Mouse (Mus musculus): ENCODE measurements around the gene Slc12a7. TPM values are rescaled to one million over a fixed set of nuclear protein-coding genes. Genes with fewer than 3 reads are reported as not detected.

Slc12a7 gene
- polyA plus RNA-seq, 1 experiment from 2014 or later: 14.3 TPM

DNA sequence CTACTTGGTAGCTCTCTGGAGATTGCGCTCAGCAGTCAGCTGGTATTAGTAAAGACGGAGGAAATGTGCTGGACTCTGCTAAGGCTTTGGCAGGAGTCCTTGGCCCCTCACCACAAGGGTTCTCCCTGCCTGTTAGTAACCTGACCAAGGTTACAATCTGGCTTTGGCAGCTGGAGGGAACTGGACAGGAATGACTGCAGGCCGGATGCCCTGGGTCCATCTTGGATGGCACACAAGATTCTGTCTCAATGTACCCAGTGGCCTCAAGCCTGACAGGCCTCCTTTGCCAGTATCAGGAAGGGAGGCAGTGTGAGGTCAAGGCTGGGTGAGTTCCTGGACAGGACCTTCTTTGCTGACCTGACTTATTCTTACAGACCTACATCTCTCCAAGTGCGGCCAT is 59.3 kb downstream of the Slc12a7 start:
- Histone ChIP-seq H3K4me2 (no peak overlapping the region), H3K4me1 (no peaks in the 10 kb centered on the region), H3K9ac (no peak overlapping the region), H3K27ac (no peak overlapping the region), H3K36me3 (peaks cover 75% of the 10 kb centered on the region), H3K27me3 (no peaks in the 10 kb centered on the region), H3K4me3 (no peak overlapping the region), H3K9me3 (no peaks in the 10 kb centered on the region)
- ATAC-seq (ENCODE audit: insufficient number of reproducible peaks, low FRiP score, low TSS enrichment, low read depth): no peak
- 89% methylated on average over 4 of the region's 4 CpGs for WGBS

DNA sequence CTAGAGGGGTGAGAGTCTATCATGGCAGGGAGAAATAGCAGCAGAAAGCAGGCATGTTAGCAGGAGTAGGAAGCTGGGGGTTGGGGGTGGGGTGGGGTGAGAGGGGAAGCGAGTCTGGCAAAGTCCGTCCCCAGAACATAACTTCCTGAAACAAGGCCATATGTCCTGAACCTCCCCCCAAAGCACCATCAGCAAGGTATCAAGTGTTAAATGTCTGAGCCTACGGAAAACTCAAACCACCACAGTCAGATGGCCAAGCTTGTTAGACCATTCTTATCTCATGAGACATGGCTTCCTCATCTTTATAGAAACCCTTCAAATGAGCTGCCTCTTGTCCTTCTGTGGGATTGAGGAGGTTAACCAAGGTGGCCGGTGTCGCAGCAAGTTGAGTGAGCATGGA is 60.3 kb downstream of the Slc12a7 start:
- ATAC-seq (ENCODE audit: insufficient number of reproducible peaks, low FRiP score, low TSS enrichment, low read depth): no peak
- 80% methylated on average over 5 of the region's 5 CpGs for WGBS
- no peak overlapping the region for H3K4me3 ChIP-seq
- H3K4me1 ChIP-seq: no peaks in the 10 kb centered on the region
- H3K4me2 ChIP-seq: no peak overlapping the region
- no peak overlapping the region for H3K9ac ChIP-seq
- no peaks in the 10 kb centered on the region for H3K27me3 ChIP-seq
- no peaks in the 10 kb centered on the region for H3K9me3 ChIP-seq
- no peak overlapping the region for H3K27ac ChIP-seq
- peaks cover 76% of the 10 kb centered on the region for H3K36me3 ChIP-seq

DNA sequence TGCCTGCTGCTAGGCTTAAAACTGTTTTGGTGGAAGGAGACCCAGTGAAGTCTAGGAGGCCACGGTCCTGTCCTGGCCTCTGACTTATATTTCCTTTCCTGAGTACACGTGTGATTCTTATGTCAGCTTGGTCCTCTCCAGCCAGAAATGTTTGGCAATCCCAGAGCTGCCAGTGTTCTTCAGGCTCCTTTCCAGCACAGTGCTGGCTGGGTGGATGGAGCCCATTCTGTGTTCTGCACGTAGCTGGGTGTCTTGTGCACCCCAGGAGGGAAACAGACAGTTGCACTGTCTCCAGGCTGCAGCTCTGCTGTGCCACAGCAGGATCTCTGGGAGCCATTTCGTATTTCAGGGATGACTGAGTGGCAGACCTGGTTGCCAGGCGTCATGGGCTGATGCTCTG is 66.2 kb downstream of the Slc12a7 start:
- H3K4me2 ChIP-seq: no peak overlapping the region
- no peak overlapping the region for H3K9ac ChIP-seq
- peaks cover 86% of the 10 kb centered on the region for H3K36me3 ChIP-seq
- no peak for ATAC-seq (ENCODE audit: insufficient number of reproducible peaks, low FRiP score, low TSS enrichment, low read depth)
- H3K27ac ChIP-seq: no peak overlapping the region
- no peaks in the 10 kb centered on the region for H3K4me1 ChIP-seq
- no peak overlapping the region for H3K4me3 ChIP-seq
- no peaks in the 10 kb centered on the region for H3K9me3 ChIP-seq
- no peaks in the 10 kb centered on the region for H3K27me3 ChIP-seq
- WGBS: 82% methylated on average over 5 of the region's 5 CpGs

DNA sequence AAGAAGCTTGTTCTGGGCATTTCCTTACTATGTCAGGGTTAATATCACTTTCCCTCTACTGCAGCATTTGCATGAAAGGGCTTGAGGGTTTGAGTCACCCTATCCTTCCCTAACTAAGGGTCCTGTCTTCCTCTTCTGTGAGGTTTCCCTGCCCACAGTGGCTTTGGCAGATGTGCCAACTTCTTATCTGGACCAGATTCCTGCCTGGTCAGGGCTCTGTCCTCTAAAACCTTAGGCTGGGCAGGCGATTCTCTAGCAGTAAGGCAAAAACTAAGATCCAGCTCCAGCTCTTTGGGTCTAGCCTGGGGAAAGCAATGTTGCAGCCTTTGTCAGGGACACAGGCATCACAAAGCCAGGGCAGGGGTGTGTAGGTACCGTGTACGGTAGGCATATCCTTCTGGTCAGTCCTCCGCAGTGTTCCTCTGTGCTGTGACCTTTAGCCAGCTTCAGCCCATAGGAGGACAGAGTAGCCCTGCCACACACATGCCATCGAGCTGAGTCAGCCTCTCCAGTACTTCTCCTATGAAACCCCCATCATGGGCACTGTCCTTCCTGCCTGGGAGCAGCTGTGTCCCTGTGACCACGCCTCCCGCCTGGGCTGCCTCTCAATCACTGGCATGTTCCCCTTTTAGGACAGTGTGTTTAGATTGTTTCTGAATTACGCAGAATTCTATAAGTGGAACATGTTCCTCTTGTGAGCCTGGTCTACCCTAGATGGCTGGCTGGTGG is 70.7 kb downstream of the Slc12a7 start:
- H3K36me3 ChIP-seq: peaks cover 73% of the 10 kb centered on the region
- H3K4me2 ChIP-seq: no peak overlapping the region
- no peak overlapping the region for H3K9ac ChIP-seq
- WGBS: 89% methylated on average over 8 of the region's 8 CpGs
- 0 out of 2 replicates have a peak, but pooled peaks have one; percentile 36 for ATAC-seq (ENCODE audit: insufficient number of reproducible peaks, low FRiP score, low TSS enrichment, low read depth)
- no peaks in the 10 kb centered on the region for H3K9me3 ChIP-seq
- no peaks in the 10 kb centered on the region for H3K4me1 ChIP-seq
- no peak overlapping the region for H3K27ac ChIP-seq
- no peak overlapping the region for H3K4me3 ChIP-seq
- H3K27me3 ChIP-seq: no peaks in the 10 kb centered on the region

DNA sequence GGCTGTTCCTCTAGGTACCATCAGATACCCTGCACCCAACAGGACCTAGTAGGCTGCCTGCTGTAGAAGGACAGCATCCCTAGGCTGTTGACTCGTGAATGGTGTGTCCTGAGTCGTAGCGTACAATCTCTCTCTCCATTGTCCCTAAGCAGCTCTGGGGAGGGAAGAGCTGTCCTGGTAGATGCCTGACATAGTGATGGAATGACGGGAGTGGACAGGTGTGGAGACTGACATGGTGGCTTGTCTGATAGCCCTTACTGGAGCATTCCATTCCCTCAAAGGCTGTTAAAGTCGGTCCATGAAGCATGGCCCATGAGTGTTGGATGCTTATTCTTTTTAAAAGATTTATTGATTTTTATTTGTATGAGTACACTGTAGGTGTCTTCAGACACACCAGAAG is 72.0 kb downstream of the Slc12a7 start:
- Histone ChIP-seq H3K9me3 (no peaks in the 10 kb centered on the region), H3K4me3 (no peak overlapping the region), H3K4me2 (no peak overlapping the region), H3K9ac (no peak overlapping the region), H3K4me1 (no peaks in the 10 kb centered on the region), H3K36me3 (peaks cover 73% of the 10 kb centered on the region), H3K27me3 (no peaks in the 10 kb centered on the region), H3K27ac (no peak overlapping the region)
- WGBS: 90% methylated on average over 5 of the region's 5 CpGs
- ATAC-seq (ENCODE audit: insufficient number of reproducible peaks, low FRiP score, low TSS enrichment, low read depth): no peak

DNA sequence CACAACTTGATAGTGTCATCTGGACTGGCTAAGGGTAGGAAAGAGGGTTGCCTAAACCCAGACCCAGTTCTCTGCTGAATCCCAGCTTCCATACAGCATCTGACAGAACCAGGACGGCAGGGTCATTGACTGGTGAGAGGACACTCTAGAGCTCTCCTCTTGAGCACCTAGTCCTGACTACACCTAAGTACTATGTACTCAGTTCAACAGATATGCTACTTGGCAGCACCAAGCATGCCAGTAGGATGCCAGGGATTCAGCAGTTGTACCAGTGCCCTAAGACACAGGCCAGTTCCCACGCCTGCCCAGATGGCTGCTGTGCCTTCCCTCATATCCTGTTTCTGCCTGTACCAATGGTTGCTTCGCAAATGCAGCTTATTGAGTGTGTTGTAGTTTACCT is 80.0 kb downstream of the Slc12a7 start:
- Histone ChIP-seq H3K4me3 (no peak overlapping the region), H3K4me1 (no peaks in the 10 kb centered on the region), H3K27me3 (no peaks in the 10 kb centered on the region), H3K9ac (no peak overlapping the region), H3K36me3 (peaks cover 73% of the 10 kb centered on the region), H3K4me2 (no peak overlapping the region), H3K9me3 (no peaks in the 10 kb centered on the region), H3K27ac (no peak overlapping the region)
- 87% methylated on average over 3 of the region's 3 CpGs for WGBS
- no peak for ATAC-seq (ENCODE audit: insufficient number of reproducible peaks, low FRiP score, low TSS enrichment, low read depth)

DNA sequence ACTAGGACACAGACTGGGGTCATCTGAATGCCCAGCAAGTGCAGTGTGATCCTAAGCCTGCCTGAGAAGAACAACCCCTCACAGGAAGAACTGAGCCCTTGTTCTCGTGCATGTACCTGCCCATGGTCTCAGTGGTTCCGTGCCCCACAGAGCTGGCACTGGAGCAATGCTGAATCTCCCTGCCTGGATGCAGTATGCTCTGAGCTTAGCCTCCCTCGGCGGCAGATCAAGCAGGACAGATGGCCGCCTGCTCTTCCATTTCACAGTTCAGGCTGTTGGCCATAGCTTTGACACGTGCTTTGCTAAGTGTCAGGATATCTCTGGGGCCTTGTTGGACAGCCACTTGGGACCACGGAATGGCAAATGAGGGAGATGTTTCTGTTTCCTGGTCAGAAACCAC is 81.3 kb downstream of the Slc12a7 start:
- H3K36me3 ChIP-seq: peaks cover 68% of the 10 kb centered on the region
- no peaks in the 10 kb centered on the region for H3K4me1 ChIP-seq
- H3K4me3 ChIP-seq: no peak overlapping the region
- no peaks in the 10 kb centered on the region for H3K27me3 ChIP-seq
- WGBS: 86% methylated on average over 7 of the region's 7 CpGs
- no peak overlapping the region for H3K4me2 ChIP-seq
- no peak overlapping the region for H3K9ac ChIP-seq
- ATAC-seq (ENCODE audit: insufficient number of reproducible peaks, low FRiP score, low TSS enrichment, low read depth): no peak
- no peaks in the 10 kb centered on the region for H3K9me3 ChIP-seq
- H3K27ac ChIP-seq: no peak overlapping the region

DNA sequence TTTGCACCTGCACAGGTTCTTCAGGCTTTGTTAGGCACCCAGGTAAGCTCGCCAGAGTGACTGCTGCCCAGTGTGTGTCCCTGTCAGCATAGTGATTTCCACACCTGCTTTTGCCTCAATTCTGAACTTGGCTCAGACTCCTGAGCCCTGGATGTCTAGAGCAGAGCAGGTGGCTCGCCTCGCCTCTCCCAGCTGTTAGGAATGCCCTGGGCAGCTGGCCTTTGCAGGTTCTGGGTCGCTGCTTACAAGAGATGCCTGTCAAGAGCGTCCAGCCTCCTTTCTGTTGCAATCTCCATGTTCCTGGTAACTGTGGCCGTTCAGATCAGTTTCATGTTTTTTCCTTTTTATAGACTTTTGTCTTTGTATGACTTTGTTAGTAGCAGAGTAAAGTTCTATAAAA is 83.4 kb downstream of the Slc12a7 start:
- no peaks in the 10 kb centered on the region for H3K27me3 ChIP-seq
- no peak overlapping the region for H3K27ac ChIP-seq
- H3K9me3 ChIP-seq: no peaks in the 10 kb centered on the region
- peaks cover 55% of the 10 kb centered on the region for H3K36me3 ChIP-seq
- no peak overlapping the region for H3K9ac ChIP-seq
- WGBS: 77% methylated on average over 6 of the region's 6 CpGs
- ATAC-seq (ENCODE audit: insufficient number of reproducible peaks, low FRiP score, low TSS enrichment, low read depth): no peak
- no peaks in the 10 kb centered on the region for H3K4me1 ChIP-seq
- no peak overlapping the region for H3K4me3 ChIP-seq
- H3K4me2 ChIP-seq: no peak overlapping the region

DNA sequence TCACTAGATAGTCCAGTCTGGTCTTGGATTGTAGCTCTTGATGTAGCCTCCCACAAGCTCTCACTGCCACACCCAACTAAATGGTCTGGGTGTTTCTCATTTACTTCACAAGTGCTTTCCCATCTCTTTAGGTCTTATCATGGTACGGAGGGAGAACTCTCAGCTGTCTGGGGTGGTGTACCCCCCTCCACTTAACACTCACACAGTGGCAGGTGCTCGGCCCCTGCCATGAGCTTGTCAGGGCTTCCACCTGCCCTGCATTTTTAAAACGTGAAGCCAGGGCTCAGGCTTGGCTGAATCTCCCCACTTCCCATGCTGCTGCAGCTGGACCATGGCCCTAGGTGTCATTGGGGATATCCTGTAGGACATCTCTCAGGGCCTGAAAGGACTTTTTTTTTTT is 86.0 kb downstream of the Slc12a7 start:
- H3K27me3 ChIP-seq: no peaks in the 10 kb centered on the region
- 69% methylated on average over 3 of the region's 3 CpGs for WGBS
- no peak overlapping the region for H3K4me3 ChIP-seq
- no peak overlapping the region for H3K4me2 ChIP-seq
- H3K27ac ChIP-seq: no peak overlapping the region
- H3K9me3 ChIP-seq: no peaks in the 10 kb centered on the region
- no peaks in the 10 kb centered on the region for H3K4me1 ChIP-seq
- no peak overlapping the region for H3K9ac ChIP-seq
- peaks cover 46% of the 10 kb centered on the region for H3K36me3 ChIP-seq
- no peak for ATAC-seq (ENCODE audit: insufficient number of reproducible peaks, low FRiP score, low TSS enrichment, low read depth)

DNA sequence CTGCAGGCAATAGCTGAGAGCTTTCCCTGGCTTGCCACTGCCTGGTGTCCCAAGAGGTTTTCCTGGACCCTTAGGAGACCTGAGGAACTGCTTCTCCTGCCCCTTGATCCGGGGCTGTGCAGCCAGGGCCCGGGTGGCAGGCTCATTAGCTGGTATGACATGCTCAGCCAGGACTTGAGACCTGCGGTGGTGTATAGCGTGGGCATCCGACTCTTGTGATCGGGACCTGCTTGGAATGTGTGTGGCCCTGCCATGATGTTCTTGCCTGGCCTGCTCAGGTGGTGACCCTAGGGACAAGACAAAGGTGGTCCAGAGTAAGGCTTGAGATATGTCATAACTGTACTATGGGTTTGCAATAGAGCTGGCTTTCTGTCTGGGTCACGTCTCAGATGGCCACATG is 88.4 kb downstream of the Slc12a7 start:
- ATAC-seq (ENCODE audit: insufficient number of reproducible peaks, low FRiP score, low TSS enrichment, low read depth): no peak
- no peak overlapping the region for H3K4me3 ChIP-seq
- no peaks in the 10 kb centered on the region for H3K27me3 ChIP-seq
- H3K9ac ChIP-seq: no peak overlapping the region
- H3K4me2 ChIP-seq: no peak overlapping the region
- 86% methylated on average over 7 of the region's 7 CpGs for WGBS
- no peaks in the 10 kb centered on the region for H3K9me3 ChIP-seq
- peaks cover 33% of the 10 kb centered on the region for H3K36me3 ChIP-seq
- H3K27ac ChIP-seq: no peak overlapping the region
- H3K4me1 ChIP-seq: no peaks in the 10 kb centered on the region

DNA sequence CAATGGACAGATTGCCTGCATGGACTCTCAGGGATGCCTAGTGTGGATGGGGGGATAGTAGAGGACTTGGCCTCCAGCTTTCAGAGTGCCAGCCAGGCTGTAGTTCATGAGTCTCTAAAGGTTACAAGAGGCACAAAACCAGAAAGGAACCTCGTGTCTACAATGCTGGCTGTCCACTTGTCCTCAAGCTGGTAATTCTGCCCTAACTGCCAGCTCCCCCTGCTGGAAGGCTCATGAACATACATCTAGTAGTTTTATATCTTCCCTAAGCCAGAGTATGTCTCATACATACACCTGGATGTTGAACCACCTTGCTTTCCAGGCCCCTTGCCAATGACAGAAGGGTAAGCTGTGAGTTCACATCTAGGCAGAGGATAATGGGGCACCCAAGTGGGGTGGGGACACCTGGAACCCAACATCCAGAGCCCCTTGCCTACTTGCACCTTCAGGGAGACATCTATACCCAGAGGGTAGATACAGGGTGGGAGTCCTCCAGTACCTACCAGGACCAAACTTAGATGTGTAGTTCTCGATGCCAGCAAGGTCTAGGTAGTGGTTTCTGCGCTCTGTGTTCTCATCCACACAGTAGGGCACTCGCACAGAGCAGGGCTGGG is 89.4 kb downstream of the Slc12a7 start:
- no peaks in the 10 kb centered on the region for H3K27me3 ChIP-seq
- no peaks in the 10 kb centered on the region for H3K9me3 ChIP-seq
- no peak for ATAC-seq (ENCODE audit: insufficient number of reproducible peaks, low FRiP score, low TSS enrichment, low read depth)
- H3K27ac ChIP-seq: no peak overlapping the region
- no peak overlapping the region for H3K4me3 ChIP-seq
- peaks cover 28% of the 10 kb centered on the region for H3K36me3 ChIP-seq
- H3K4me2 ChIP-seq: no peak overlapping the region
- H3K9ac ChIP-seq: no peak overlapping the region
- 69% methylated on average over 4 of the region's 4 CpGs for whole genome bisulfite sequencing
- peaks cover 8% of the 10 kb centered on the region for H3K4me1 ChIP-seq

DNA sequence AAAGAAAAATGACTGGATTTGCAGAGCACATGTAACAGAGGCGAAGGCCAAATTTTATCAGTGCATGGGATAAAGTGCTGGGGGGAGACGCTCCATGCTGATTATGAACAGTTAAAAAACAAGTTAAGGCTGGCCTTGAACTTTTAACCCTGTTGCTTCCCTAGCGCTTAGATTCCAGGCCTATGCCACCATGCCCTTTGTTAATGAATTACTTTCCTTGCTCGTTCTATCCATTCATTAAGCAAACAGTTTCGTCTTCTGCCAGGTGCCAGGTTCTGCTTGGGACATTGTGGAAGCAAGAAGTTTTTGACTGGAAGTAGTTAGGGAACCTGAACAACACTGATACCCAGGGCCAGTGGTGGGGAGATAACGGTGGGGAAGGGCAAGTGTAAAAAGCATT is 90.8 kb downstream of the Slc12a7 start:
- Histone ChIP-seq H3K9me3 (no peaks in the 10 kb centered on the region), H3K4me3 (no peak overlapping the region), H3K9ac (no peak overlapping the region), H3K27me3 (no peaks in the 10 kb centered on the region), H3K4me1 (peaks cover 15% of the 10 kb centered on the region), H3K27ac (no peak overlapping the region), H3K4me2 (no peak overlapping the region), H3K36me3 (peaks cover 28% of the 10 kb centered on the region)
- whole genome bisulfite sequencing: 78% methylated on average over 6 of the region's 6 CpGs
- ATAC-seq (ENCODE audit: insufficient number of reproducible peaks, low FRiP score, low TSS enrichment, low read depth): no peak
